Mouse (Mus musculus) limb, embryonic 15.5 days (tissue): ENCODE measurements around the gene Pdcd6ip. TPM values are rescaled to one million over a fixed set of nuclear protein-coding genes. Genes with fewer than 3 reads are reported as not detected.

Experiments
- ATAC-seq: fragments of 200-750 bp; cut with Nextera tagmentation; 2 replicates; pipeline ENCODE4 v1.8.0; 2017; ENCODE audit warnings: low read depth, moderate TSS enrichment; ENCODE audit not compliant: insufficient number of reproducible peaks, low FRiP score, low TSS enrichment
- H3K27ac ChIP-seq: fragments of 300-500 bp; sonication (generic); 2 replicates; pipeline ENCODE4 v1.5.1; 2015; ENCODE audit warnings: moderate library complexity, mild to moderate bottlenecking, inconsistent platforms
- H3K27me3 ChIP-seq: fragments of 300-500 bp; sonication (generic); 2 replicates; pipeline ENCODE4 v1.6.1; 2015; ENCODE audit warnings: inconsistent platforms
- H3K36me3 ChIP-seq: fragments of 300-500 bp; sonication (generic); 2 replicates; pipeline ENCODE4 v1.6.1; 2015; ENCODE audit warnings: inconsistent platforms
- H3K4me1 ChIP-seq: fragments of 300-500 bp; sonication (generic); 2 replicates; pipeline ENCODE4 v1.6.1; 2015; ENCODE audit warnings: inconsistent platforms
- H3K4me2 ChIP-seq: fragments of 300-500 bp; sonication (generic); 2 replicates; pipeline ENCODE4 v1.6.1; 2015; ENCODE audit warnings: mild to moderate bottlenecking, inconsistent platforms
- H3K4me3 ChIP-seq: fragments of 300-500 bp; sonication (generic); 2 replicates; pipeline ENCODE4 v1.5.1; 2015; ENCODE audit warnings: mild to moderate bottlenecking, inconsistent platforms
- H3K9ac ChIP-seq: fragments of 300-500 bp; sonication (generic); 2 replicates; pipeline ENCODE4 v1.6.1; 2015; ENCODE audit warnings: inconsistent platforms
- H3K9me3 ChIP-seq: fragments of 300-500 bp; sonication (generic); 2 replicates; pipeline ENCODE4 v1.6.1; 2016; ENCODE audit warnings: inconsistent platforms
- polyA plus RNA-seq: library from polyadenylated mRNA; unstranded; fragments of >200 nt; fragmentation: Nextera tagmentation; extraction: Ambion mirVana; gene quantifications from 2 replicates; pipeline ENCODE4 v1.2.1, GENCODE M21; 2015

The Pdcd6ip gene
- polyA plus RNA-seq, 1 experiment from 2014 or later: 82.8 TPM

- Histone ChIP-seq H3K4me1 (no peaks in the 10 kb centered on the region; the same call in 1 of the 2 replicates), H3K4me3 (no peak overlapping the region), H3K27ac (no peak overlapping the region), H3K9ac (no peak overlapping the region), H3K4me2 (no peak overlapping the region), H3K27me3 (no peaks in the 10 kb centered on the region), H3K36me3 (no peaks in the 10 kb centered on the region), H3K9me3 (no peaks in the 10 kb centered on the region)
- 0 out of 2 replicates have a peak, but pooled peaks have one; percentile 57 for ATAC-seq
These were observed 105.9 kb downstream of the Pdcd6ip start for GRCm38 (mm10) chr9:113602140-113602539.

Other genes with a start within 250 kb of the Pdcd6ip start
- gene Clasp2, start 33.2 kb upstream of the Pdcd6ip start, polyA plus RNA-seq: 21.3 and 22.2 TPM in 2 replicates
- 29.7 and 30.2 TPM in 2 replicates for gene Ubp1, start 222.7 kb upstream of the Pdcd6ip start, polyA plus RNA-seq